Mouse (Mus musculus) midbrain, embryonic 16.5 days (tissue): ENCODE data around the gene Prrt3. TPM values are rescaled to one million over a fixed set of nuclear protein-coding genes. Genes with fewer than 3 reads are reported as not detected.

Experiments used
- ATAC-seq: fragments of 200-750 bp; cut with Nextera tagmentation; 2 replicates; pipeline ENCODE4 v1.8.0; 2017; ENCODE audit warnings: moderate TSS enrichment
- H3K27ac ChIP-seq: fragments of 300-500 bp; sonication (generic); 2 replicates; pipeline ENCODE4 v1.5.1; 2014; ENCODE audit warnings: mild to moderate bottlenecking, low read length, mixed read lengths
- H3K27me3 ChIP-seq: fragments of 300-500 bp; sonication (generic); 2 replicates; pipeline ENCODE4 v1.6.1; 2014; ENCODE audit warnings: low read depth, low read length, mixed read lengths; ENCODE audit not compliant: control insufficient read depth, insufficient read depth
- H3K36me3 ChIP-seq: fragments of 300-500 bp; sonication (generic); 2 replicates; pipeline ENCODE4 v1.6.1; 2014; ENCODE audit warnings: mild to moderate bottlenecking, low read length, moderate library complexity, mixed read lengths; ENCODE audit not compliant: control insufficient read depth, insufficient read depth
- H3K4me1 ChIP-seq: fragments of 300-500 bp; sonication (generic); 2 replicates; pipeline ENCODE4 v1.6.1; 2014; ENCODE audit warnings: mild to moderate bottlenecking, low read length, mixed read lengths; ENCODE audit not compliant: control insufficient read depth, insufficient read depth
- H3K4me2 ChIP-seq: fragments of 300-500 bp; sonication (generic); 2 replicates; pipeline ENCODE4 v1.6.1; 2014; ENCODE audit warnings: mild to moderate bottlenecking, low read length, mixed read lengths
- H3K4me3 ChIP-seq: fragments of 300-500 bp; sonication (generic); 2 replicates; pipeline ENCODE4 v1.5.1; 2014; ENCODE audit warnings: low read depth, mild to moderate bottlenecking, low read length, moderate library complexity, mixed read lengths
- H3K9ac ChIP-seq: fragments of 300-500 bp; sonication (generic); 2 replicates; pipeline ENCODE4 v1.6.1; 2014; ENCODE audit warnings: low read depth, low read length, mixed read lengths
- H3K9me3 ChIP-seq: fragments of 300-500 bp; sonication (generic); replicated peaks from 2 replicates; pipeline ENCODE4 v1.6.1; 2014; ENCODE audit warnings: mild to moderate bottlenecking, low read length, mixed read lengths; ENCODE audit not compliant: control insufficient read depth, poor library complexity, severe bottlenecking
- WGBS: fragments of 180-500 bp; shearing (Covaris S2); extraction: QIAGEN DNeasy Blood & Tissue Kit; methylation state at CpG from one replicate; pipeline ENCODE4 v1.1.7; 2014; 5-methylcytosine and 5-hydroxymethylcytosine counted together
- polyA plus RNA-seq: library from polyadenylated mRNA; unstranded; fragments of >200 nt; fragmentation: Nextera tagmentation; extraction: Ambion mirVana; gene quantifications from 2 replicates; pipeline ENCODE4 v1.2.1, GENCODE M21; 2015

Prrt3 gene
- polyA plus RNA-seq, 1 experiment from 2014 or later, result 14.4 TPM

GRCm38 (mm10) chr6:113517434-113518080, 15.8 kb upstream of the Prrt3 start:
- no peaks in the 10 kb centered on the region for H3K9me3 ChIP-seq
- 93% methylated on average over 8 of the region's 8 CpGs for WGBS
- H3K4me2 ChIP-seq, result no peak overlapping the region
- no peak for ATAC-seq
- H3K27ac ChIP-seq, result no peak overlapping the region
- H3K9ac ChIP-seq, result no peak overlapping the region
- peaks cover 69% of the 10 kb centered on the region for H3K36me3 ChIP-seq
- H3K4me3 ChIP-seq, result no peak overlapping the region
- H3K4me1 ChIP-seq, result no peaks in the 10 kb centered on the region
- no peaks in the 10 kb centered on the region for H3K27me3 ChIP-seq

GRCm38 (mm10) chr6:113514600-113514999, 12.9 kb upstream of the Prrt3 start:
- Histone ChIP-seq H3K4me3 (no peak overlapping the region), H3K27ac (no peak overlapping the region), H3K4me2 (no peak overlapping the region), H3K9ac (no peak overlapping the region), H3K9me3 (no peaks in the 10 kb centered on the region), H3K27me3 (no peaks in the 10 kb centered on the region), H3K36me3 (peaks cover 52% of the 10 kb centered on the region), H3K4me1 (no peaks in the 10 kb centered on the region)
- WGBS, result 96% methylated on average over 3 of the region's 3 CpGs
- no peak for ATAC-seq

- Histone ChIP-seq H3K36me3 (peaks cover 46% of the 10 kb centered on the region), H3K4me3 (no peak overlapping the region), H3K4me2 (no peak overlapping the region), H3K27me3 (no peaks in the 10 kb centered on the region), H3K4me1 (no peaks in the 10 kb centered on the region), H3K9ac (no peak overlapping the region), H3K9me3 (no peaks in the 10 kb centered on the region), H3K27ac (no peak overlapping the region)
- 90% methylated on average over 6 of the region's 6 CpGs for WGBS
- ATAC-seq, result no peak
These were observed 12.2 kb upstream of the Prrt3 start for GRCm38 (mm10) chr6:113513944-113514343.

- H3K27ac ChIP-seq, result no peak overlapping the region
- 48% methylated on average over 5 of the region's 5 CpGs for WGBS
These were observed 7.2 kb upstream of the Prrt3 start for GRCm38 (mm10) chr6:113508947-113509280.

GRCm38 (mm10) chr6:113508272-113508946, 6.7 kb upstream of the Prrt3 start:
- Histone ChIP-seq H3K36me3 (no peaks in the 10 kb centered on the region), H3K27me3 (no peaks in the 10 kb centered on the region), H3K9ac (no peak overlapping the region), H3K4me2 (no peak overlapping the region), H3K9me3 (no peaks in the 10 kb centered on the region), H3K27ac (no peak overlapping the region), H3K4me1 (no peaks in the 10 kb centered on the region), H3K4me3 (no peak overlapping the region)
- 51% methylated on average over 7 of the region's 7 CpGs for WGBS
- ATAC-seq, result no peak

More at GRCm38 (mm10) chr6:113508947-113509280, 7.2 kb upstream of the Prrt3 start:
- ATAC-seq, result no peak
- Histone ChIP-seq H3K9me3 (no peaks in the 10 kb centered on the region), H3K4me3 (no peak overlapping the region), H3K27me3 (no peaks in the 10 kb centered on the region), H3K4me1 (no peaks in the 10 kb centered on the region), H3K9ac (no peak overlapping the region), H3K36me3 (peaks cover 2% of the 10 kb centered on the region), H3K4me2 (no peak overlapping the region)

GRCm38 (mm10) chr6:113507130-113507529, 5.4 kb upstream of the Prrt3 start:
- Histone ChIP-seq H3K36me3 (no peaks in the 10 kb centered on the region), H3K4me1 (peaks cover 4% of the 10 kb centered on the region; the same call in 1 of the 2 replicates), H3K4me2 (no peak overlapping the region), H3K9ac (no peak overlapping the region), H3K9me3 (no peaks in the 10 kb centered on the region), H3K4me3 (no peak overlapping the region), H3K27me3 (no peaks in the 10 kb centered on the region), H3K27ac (no peak overlapping the region)
- ATAC-seq, result no peak

GRCm38 (mm10) chr6:113505689-113506088, 4.0 kb upstream of the Prrt3 start:
- WGBS, result 85% methylated on average over 1 of the region's 1 CpGs
- no peak overlapping the region for H3K4me3 ChIP-seq
- no peak overlapping the region for H3K4me2 ChIP-seq

GRCm38 (mm10) chr6:113502801-113503200, 1.1 kb upstream of the Prrt3 start:
- ATAC-seq, result no peak
- WGBS, result 42% methylated on average over 2 of the region's 2 CpGs

More at GRCm38 (mm10) chr6:113505689-113506088, 4.0 kb upstream of the Prrt3 start:
- H3K27me3 ChIP-seq, result no peaks in the 10 kb centered on the region
- H3K4me1 ChIP-seq, result peaks cover 8% of the 10 kb centered on the region; the same call in 1 of the 2 replicates
- ATAC-seq, result no peak
- no peaks in the 10 kb centered on the region for H3K9me3 ChIP-seq
- H3K36me3 ChIP-seq, result no peaks in the 10 kb centered on the region
- H3K9ac ChIP-seq, result no peak overlapping the region
- H3K27ac ChIP-seq, result no peak overlapping the region

GRCm38 (mm10) chr6:113499346-113499745, 2.4 kb downstream of the Prrt3 start:
- Histone ChIP-seq H3K9me3 (no peaks in the 10 kb centered on the region), H3K36me3 (0 out of 2 replicates have a peak, but pooled peaks cover 5% of the 10 kb centered on the region), H3K4me1 (peaks cover 15% of the 10 kb centered on the region), H3K27ac (no peak overlapping the region), H3K4me2 (no peak overlapping the region), H3K4me3 (no peak overlapping the region), H3K9ac (no peak overlapping the region), H3K27me3 (no peaks in the 10 kb centered on the region; the same call in 1 of the 2 replicates)
- no peak for ATAC-seq
- 78% methylated on average over 6 of the region's 6 CpGs for WGBS

More at GRCm38 (mm10) chr6:113502801-113503200, 1.1 kb upstream of the Prrt3 start:
- Histone ChIP-seq H3K27ac (no peak overlapping the region), H3K9ac (no peak overlapping the region), H3K4me3 (no peak overlapping the region), H3K9me3 (no peaks in the 10 kb centered on the region), H3K36me3 (no peaks in the 10 kb centered on the region), H3K27me3 (no peaks in the 10 kb centered on the region), H3K4me2 (no peak overlapping the region), H3K4me1 (peaks cover 12% of the 10 kb centered on the region)
